Mouse (Mus musculus) CH12.LX (cell line): ENCODE measurements around the gene Acmsd. TPM values are rescaled to one million over a fixed set of nuclear protein-coding genes. Genes with fewer than 3 reads are reported as not detected.

Experiments
- DNase-seq: peaks from one replicate; pipeline ENCODE4 v3.0.0-alpha.2; 2013; ENCODE audit errors: extremely low read depth
- H3K27ac ChIP-seq: 2 replicates; pipeline ENCODE4 v1.5.1; 2012; ENCODE audit warnings: low read depth, mild to moderate bottlenecking, control low read depth, moderate library complexity; ENCODE audit not compliant: insufficient read depth
- H3K27me3 ChIP-seq: replicated peaks from 2 replicates; pipeline ENCODE3; 2012; ENCODE audit warnings: inconsistent platforms
- H3K36me3 ChIP-seq, 2 experiments: replicated peaks in 1 of 2; 2 replicates each; pipeline versions ENCODE3 to v1.6.1; 2012; ENCODE audit warnings: inconsistent platforms in 1 of 2, low read length in 1 of 2, mild to moderate bottlenecking in 1 of 2, mixed read lengths in 1 of 2, moderate library complexity in 1 of 2; ENCODE audit not compliant: control insufficient read depth in 1 of 2, insufficient read depth in 1 of 2
- H3K4me1 ChIP-seq, 2 experiments: 2 replicates each; pipeline ENCODE4 v1.6.1; 2012; ENCODE audit warnings: inconsistent platforms in 1 of 2, moderate library complexity in 1 of 2; ENCODE audit not compliant: insufficient read depth in 2 of 2, control insufficient read depth in 1 of 2
- H3K4me2 ChIP-seq: 2 replicates; pipeline ENCODE4 v1.6.1; 2012; ENCODE audit warnings: low read depth, mild to moderate bottlenecking, control low read depth; ENCODE audit not compliant: poor library complexity, insufficient read depth, severe bottlenecking
- H3K4me3 ChIP-seq, 3 experiments: fragments of 150-350 bp in 1 of 3; sonication (generic) in 1 of 3; replicated peaks in 1 of 3; 2 replicates each; pipeline versions ENCODE3 to v1.5.1; 2011 to 2012; ENCODE audit warnings: low read depth in 2 of 3, low read length in 2 of 3, mild to moderate bottlenecking in 2 of 3, moderate library complexity in 2 of 3, control low read depth in 1 of 3, improper control_type of control experiment in 1 of 3, inconsistent platforms in 1 of 3, mixed read lengths in 1 of 3; ENCODE audit not compliant: poor library complexity in 1 of 3
- H3K79me2 ChIP-seq: replicated peaks from 2 replicates; pipeline ENCODE4 v1.6.1; 2012; ENCODE audit warnings: mild to moderate bottlenecking, moderate library complexity; ENCODE audit not compliant: control insufficient read depth, poor library complexity, insufficient read depth, severe bottlenecking; ENCODE audit errors: extremely low read depth
- H3K9ac ChIP-seq: 2 replicates; pipeline ENCODE4 v1.6.1; 2012; ENCODE audit warnings: low read depth, mild to moderate bottlenecking, control low read depth, moderate library complexity; ENCODE audit not compliant: insufficient read depth
- H3K9me3 ChIP-seq: replicated peaks from 2 replicates; pipeline ENCODE3; 2012; ENCODE audit warnings: low read length, inconsistent platforms, mixed read lengths
- CHD1 ChIP-seq: IDR thresholded peaks from 2 replicates; pipeline ENCODE4 v1.6.1; 2012; ENCODE audit warnings: low read depth, low read length, improper control_type of control experiment, inconsistent platforms
- CTCF ChIP-seq, 2 experiments: IDR thresholded peaks in 1 of 2; conservative IDR thresholded peaks in 1 of 2; 2 replicates each; pipeline ENCODE4 v1.5.1; 2011 to 2012; ENCODE audit warnings: low read depth in 2 of 2, low read length in 2 of 2, improper control_type of control experiment in 1 of 2, inconsistent platforms in 1 of 2, mild to moderate bottlenecking in 1 of 2, moderate library complexity in 1 of 2
- EP300 ChIP-seq: IDR thresholded peaks from 2 replicates; pipeline ENCODE4 v1.6.1; 2011; ENCODE audit warnings: low read length, improper control_type of control experiment
- ETS1 ChIP-seq: conservative IDR thresholded peaks from 2 replicates; pipeline ENCODE4 v1.6.1; 2012; ENCODE audit warnings: low read depth, mild to moderate bottlenecking, inconsistent platforms, low read length, improper control_type of control experiment, moderate library complexity
- IRF4 ChIP-seq: IDR thresholded peaks from 2 replicates; pipeline ENCODE4 v1.6.1; 2014; ENCODE audit warnings: low read depth, mild to moderate bottlenecking, inconsistent platforms, low read length, improper control_type of control experiment
- JUND ChIP-seq: conservative IDR thresholded peaks from 2 replicates; pipeline ENCODE4 v1.6.1; 2011; ENCODE audit warnings: low read depth, low read length, improper control_type of control experiment
- MAX ChIP-seq: IDR thresholded peaks from 2 replicates; pipeline ENCODE4 v1.6.1; 2011; ENCODE audit warnings: low read length, improper control_type of control experiment
- MYC ChIP-seq: IDR thresholded peaks from 2 replicates; pipeline ENCODE4 v1.6.1; 2011; ENCODE audit warnings: low read depth, mild to moderate bottlenecking, improper control_type of control experiment, low read length
- NRF1 ChIP-seq: IDR thresholded peaks from 2 replicates; pipeline ENCODE4 v1.6.1; 2014; ENCODE audit warnings: low read depth, mild to moderate bottlenecking, inconsistent platforms, low read length, improper control_type of control experiment, moderate library complexity
- RAD21 ChIP-seq: IDR thresholded peaks from 2 replicates; pipeline ENCODE4 v1.6.1; 2011; ENCODE audit warnings: low read depth, mild to moderate bottlenecking, low read length, improper control_type of control experiment, moderate library complexity
- SMC3 ChIP-seq: IDR thresholded peaks from 2 replicates; pipeline ENCODE4 v1.6.1; 2011; ENCODE audit warnings: low read depth, low read length, improper control_type of control experiment
- TBP ChIP-seq: conservative IDR thresholded peaks from 2 replicates; pipeline ENCODE4 v1.6.1; 2011; ENCODE audit warnings: low read depth, low read length, improper control_type of control experiment
- TCF12 ChIP-seq: IDR thresholded peaks from 2 replicates; pipeline ENCODE4 v1.6.1; 2014; ENCODE audit warnings: low read depth, mild to moderate bottlenecking, inconsistent platforms, low read length, improper control_type of control experiment
- UBTF ChIP-seq: IDR thresholded peaks from 2 replicates; pipeline ENCODE4 v1.6.1; 2012; ENCODE audit warnings: low read depth, mild to moderate bottlenecking, inconsistent platforms, low read length, improper control_type of control experiment, moderate library complexity
- ZKSCAN1 ChIP-seq: IDR thresholded peaks from 2 replicates; pipeline ENCODE4 v1.6.1; 2012; ENCODE audit warnings: low read depth, inconsistent platforms, low read length, improper control_type of control experiment, borderline replicate concordance
- ZNF384 ChIP-seq: IDR thresholded peaks from 2 replicates; pipeline ENCODE4 v1.6.1; 2012; ENCODE audit warnings: low read depth, low read length, improper control_type of control experiment, inconsistent platforms
- dilution Hi-C: fragments of 300-500 bp; cut with MboI; formaldehyde crosslinking; loops from 2 replicates; pipeline ENCODE4 v1.14.3; 2020; ENCODE audit warnings: low sequenced_read_pairs; ENCODE audit not compliant: extremely low pct_unique_long_range_greater_than_20kb, extremely low pct_ligation_motif_present
- in situ Hi-C: fragments of 300-500 bp; cut with MboI; formaldehyde crosslinking; loops from 3 replicates; pipeline ENCODE4 v1.14.3; 2019; ENCODE audit warnings: low sequenced_read_pairs, low pct_ligation_motif_present, low pct_unique_long_range_greater_than_20kb, mixed read lengths
- polyA plus RNA-seq: library from polyadenylated mRNA; unstranded; fragments of >175 nt; gene quantifications from 2 replicates; pipeline ENCODE4 v1.2.1, GENCODE M21; 2012; ENCODE audit warnings: low read depth; ENCODE audit not compliant: insufficient read length
- total RNA-seq, 2 experiments: library from RNA; depleted of rRNA; stranded (reverse); fragments of 300-350 nt in 1 of 2; fragments of >200 nt in 1 of 2; gene quantifications; 2 replicates each; pipeline ENCODE4 v1.2.3; 2012 to 2014

The Acmsd gene
- total and polyA plus RNA-seq, 3 experiments: not detected

DNA sequence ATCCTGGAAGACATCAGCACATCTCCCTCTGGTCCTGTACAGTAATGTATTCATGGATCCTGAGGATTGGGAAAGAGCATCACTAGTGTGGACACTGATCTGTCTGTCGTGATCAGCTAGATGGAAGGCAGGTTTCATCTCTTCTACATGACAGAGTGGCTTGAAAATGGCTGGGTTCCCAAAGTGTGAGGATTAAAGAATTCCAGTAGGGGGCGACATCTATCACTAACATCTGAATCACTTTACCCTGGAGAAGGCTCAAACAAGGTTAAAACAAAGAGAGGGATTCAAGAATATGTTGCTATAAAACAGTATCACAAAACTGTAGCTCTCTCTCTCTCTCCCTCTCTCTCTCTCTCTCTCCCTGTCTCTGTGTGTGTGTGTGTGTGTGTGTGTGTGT, 32.7 kb upstream of the Acmsd start:
- dilution Hi-C loops: no loop called here
- no peak overlapping the region for H3K4me3 ChIP-seq
- no peaks in the 10 kb centered on the region for H3K27me3 ChIP-seq
- peaks cover 2 to 16% of the 10 kb centered on the region in 2 experiments for H3K4me1 ChIP-seq
- in situ Hi-C loops: loop anchor here (25.0 kb wide), 1 partner anchor 484 kb away; the partner anchor contains the start of gene Mgat5
- no peak overlapping the region for H3K27ac ChIP-seq
- no peak overlapping the region for H3K4me2 ChIP-seq
- DNase-seq: peak; percentile 47
- H3K36me3 ChIP-seq: no peaks in the 10 kb centered on the region
- TF ChIP-seq SMC3 (peak; percentile 37), CHD1 (no peak), RAD21 (peak; percentile 45), CTCF (conservative IDR thresholded peaks at IDR 0.05 in 1 of 2, IDR thresholded peaks at IDR 0.05 in 1 of 2; ENCODE audit: low read depth in 2 of 2, low read length in 2 of 2) (peak; percentile 34 to 60; a peak in 2 of 4 replicates)
- no peaks in the 10 kb centered on the region for H3K79me2 ChIP-seq
- H3K9ac ChIP-seq: no peak overlapping the region
- H3K9me3 ChIP-seq: no peaks in the 10 kb centered on the region

- no peak overlapping the region for H3K27ac ChIP-seq
- in situ Hi-C loops: loop anchor here (10.0 kb wide), 1 partner anchor 53 kb away; no protein-coding TSS in a partner anchor
- H3K36me3 ChIP-seq: no peaks in the 10 kb centered on the region
- H3K27me3 ChIP-seq: no peaks in the 10 kb centered on the region
- no peak overlapping the region for H3K4me3 ChIP-seq
- H3K4me2 ChIP-seq: no peak overlapping the region
- dilution Hi-C loops: no loop called here
- no peaks in the 10 kb centered on the region for H3K79me2 ChIP-seq
- H3K9me3 ChIP-seq: no peaks in the 10 kb centered on the region
- peak; percentile 45 for DNase-seq
- no peak overlapping the region for H3K9ac ChIP-seq
- TF ChIP-seq UBTF (no peak), ETS1 (no peak), EP300 (no peak), SMC3 (peak; percentile 76), MYC (no peak), MAX (no peak), ZKSCAN1 (no peak), TBP (no peak), IRF4 (no peak), ZNF384 (no peak), CTCF (conservative IDR thresholded peaks at IDR 0.05 in 1 of 2, IDR thresholded peaks at IDR 0.05 in 1 of 2; ENCODE audit: low read depth in 2 of 2, low read length in 2 of 2) (peak; percentile 27 to 78; a peak in 3 of 4 replicates), JUND (no peak), TCF12 (no peak), RAD21 (peak; percentile 75), NRF1 (no peak)
- 0 out of 4 replicates have a peak, but pooled peaks cover 0 to 4% of the 10 kb centered on the region in 2 experiments for H3K4me1 ChIP-seq
Measured at GRCm38 (mm10) chr1:127702187-127702586, 27.0 kb upstream of the Acmsd start.
